Mouse (Mus musculus): ENCODE results near the gene Rbm12.

Gene Rbm12

DNA sequence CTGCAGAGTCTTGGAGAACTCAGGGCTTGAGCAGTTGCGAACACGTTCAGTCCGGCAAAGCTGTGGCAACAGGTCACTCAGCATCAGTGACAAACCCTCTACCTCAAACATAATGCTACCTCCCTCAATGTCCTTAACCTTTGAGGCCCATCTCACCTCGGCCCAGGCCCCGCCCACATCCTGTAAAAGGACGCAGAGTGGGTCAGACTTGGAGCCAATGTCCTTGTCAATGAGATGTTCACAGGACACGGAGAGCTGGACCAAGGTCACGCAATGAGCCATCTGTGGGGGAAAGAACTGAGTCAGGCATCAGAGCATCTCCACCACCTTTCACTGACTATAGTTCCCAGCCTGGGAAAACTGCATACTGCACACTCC is 32.6 kb downstream of the Rbm12 start:
- DNase-seq, result no peak

DNA sequence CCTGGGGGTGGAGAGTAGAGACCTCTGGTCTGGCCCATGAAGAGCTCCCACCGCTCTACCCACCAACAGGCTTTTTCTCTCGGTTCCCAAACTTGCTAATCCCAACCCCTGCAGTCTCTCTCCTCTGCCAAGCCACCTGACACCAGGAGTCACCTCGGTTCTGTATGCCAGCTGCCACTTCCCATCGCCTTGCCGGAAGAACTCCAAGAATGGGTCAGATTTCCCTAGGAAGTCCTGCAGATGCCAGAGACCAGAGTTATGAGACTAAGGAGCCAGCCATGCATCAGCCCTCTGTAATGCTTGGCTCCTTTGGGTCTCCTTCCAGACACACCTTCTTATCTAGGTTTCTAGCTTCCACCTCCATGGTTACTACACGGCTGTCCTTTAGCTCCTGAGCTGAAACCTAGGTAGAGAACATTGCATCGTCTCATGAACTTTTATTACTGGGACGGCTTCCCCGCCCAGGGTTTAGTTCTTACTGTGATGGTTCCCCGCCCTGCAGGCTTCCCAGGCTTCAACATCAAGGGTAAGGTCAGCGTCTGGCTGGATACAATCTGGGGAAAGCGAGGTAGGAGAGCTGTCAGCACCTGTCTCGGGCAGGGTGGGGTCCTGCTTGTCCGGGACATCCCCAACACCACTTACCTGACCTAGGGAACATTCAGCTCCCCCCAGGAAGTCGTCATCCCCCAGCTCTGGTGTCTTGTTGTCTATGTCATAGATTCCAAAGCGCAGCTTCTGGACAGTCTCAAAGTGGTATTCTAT is 33.2 kb downstream of the Rbm12 start:
- DNase-seq, result no peak

DNA sequence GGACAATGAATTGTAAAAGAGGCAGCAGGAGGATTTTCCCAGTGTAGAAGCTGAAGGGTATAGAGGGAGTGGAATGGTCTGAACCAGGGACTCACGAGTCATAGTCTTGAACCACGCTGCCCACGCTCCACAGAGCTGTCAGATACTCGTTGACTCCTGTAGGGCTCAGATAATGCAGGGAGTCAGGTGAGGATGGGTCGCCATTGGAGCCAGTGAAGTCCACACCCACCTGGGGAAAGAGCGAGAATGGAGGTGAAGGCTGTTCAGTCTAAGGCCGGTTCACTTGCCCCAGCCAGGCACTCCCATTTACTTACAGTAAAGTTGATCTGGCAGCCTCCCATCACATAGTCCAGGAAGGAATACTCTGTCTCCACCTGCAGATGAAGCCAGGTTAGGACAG is 34.3 kb downstream of the Rbm12 start:
- DNase-seq, result no peak

DNA sequence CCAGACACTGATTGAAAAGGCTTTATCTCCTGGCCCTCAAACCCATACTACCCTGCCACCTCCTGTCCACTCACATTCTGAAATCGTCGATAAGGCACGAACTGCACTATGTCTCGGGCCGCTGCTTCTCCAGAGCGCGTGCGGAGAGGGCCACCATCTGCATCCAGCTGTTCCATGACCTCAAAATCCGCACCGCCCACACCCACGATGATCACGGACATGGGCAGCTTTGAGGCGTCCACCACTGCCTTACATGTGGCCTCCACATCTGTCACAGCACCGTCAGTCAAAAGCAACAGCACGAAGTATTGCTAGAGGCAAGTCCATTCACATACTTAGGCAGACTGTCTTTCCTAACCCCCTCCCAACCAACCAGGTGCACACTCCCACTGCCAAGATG is 38.1 kb downstream of the Rbm12 start:
- DNase-seq, result peak in 1 of 2 experiments; percentile 24

DNA sequence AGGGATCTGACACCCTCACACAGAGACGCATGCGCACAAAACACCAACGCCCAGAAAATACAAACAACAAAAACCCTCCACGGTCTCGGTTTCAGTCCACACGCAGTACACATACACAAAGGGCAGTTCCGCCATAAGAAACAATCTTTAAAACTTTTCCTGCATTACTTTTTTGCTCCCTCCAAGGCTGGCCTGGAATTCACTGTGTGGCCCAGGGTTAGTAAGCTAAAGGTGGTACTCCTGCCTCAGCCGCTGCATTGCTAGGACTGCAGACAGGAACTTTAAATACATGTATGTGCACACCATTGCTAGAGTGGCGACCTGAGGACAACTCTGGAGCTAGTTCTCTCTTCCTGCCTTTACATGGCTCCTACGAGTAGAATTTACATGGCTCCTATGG is 40.5 kb downstream of the Rbm12 start:
- DNase-seq, result no peak

DNA sequence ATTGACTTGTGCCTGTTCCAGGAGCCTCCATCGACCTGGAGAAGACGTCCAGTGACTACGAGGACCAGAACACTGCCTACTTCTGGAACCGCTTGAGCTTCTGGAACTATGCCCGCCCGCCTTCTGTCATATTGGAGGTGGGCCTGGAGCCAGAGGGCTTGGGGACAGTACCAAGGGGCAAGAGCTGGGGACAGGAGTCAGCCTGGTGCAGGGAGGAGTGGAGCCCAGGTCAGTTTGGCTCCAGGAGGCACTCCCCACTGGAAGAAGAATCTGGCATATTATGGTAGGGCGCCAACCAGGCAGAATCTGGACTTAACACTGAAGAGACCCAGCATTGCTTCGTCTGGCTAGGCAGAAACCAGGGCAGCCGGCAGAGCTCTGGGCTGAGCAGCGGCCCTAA is 43.9 kb downstream of the Rbm12 start:
- no peak for DNase-seq

DNA sequence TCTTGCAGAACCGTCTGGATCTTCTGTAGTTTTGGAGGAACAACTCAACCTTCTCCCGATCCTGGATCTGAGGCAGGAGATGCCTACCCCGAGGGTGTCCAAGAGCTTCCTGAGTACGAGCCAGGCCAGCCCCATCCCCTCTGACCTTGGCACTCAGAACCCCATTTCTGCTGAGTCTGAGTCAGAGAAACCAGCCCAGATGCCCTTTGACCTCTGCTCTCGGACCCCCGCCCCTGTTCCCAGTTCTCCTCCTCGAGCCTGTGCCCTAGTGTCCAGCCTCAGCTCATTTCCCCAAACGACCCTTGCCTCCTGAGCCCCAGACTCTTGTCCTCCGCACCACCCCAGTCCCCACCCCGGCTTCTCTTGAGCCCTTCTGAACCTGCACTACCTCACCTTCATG is 45.7 kb downstream of the Rbm12 start:
- no peak for DNase-seq

DNA sequence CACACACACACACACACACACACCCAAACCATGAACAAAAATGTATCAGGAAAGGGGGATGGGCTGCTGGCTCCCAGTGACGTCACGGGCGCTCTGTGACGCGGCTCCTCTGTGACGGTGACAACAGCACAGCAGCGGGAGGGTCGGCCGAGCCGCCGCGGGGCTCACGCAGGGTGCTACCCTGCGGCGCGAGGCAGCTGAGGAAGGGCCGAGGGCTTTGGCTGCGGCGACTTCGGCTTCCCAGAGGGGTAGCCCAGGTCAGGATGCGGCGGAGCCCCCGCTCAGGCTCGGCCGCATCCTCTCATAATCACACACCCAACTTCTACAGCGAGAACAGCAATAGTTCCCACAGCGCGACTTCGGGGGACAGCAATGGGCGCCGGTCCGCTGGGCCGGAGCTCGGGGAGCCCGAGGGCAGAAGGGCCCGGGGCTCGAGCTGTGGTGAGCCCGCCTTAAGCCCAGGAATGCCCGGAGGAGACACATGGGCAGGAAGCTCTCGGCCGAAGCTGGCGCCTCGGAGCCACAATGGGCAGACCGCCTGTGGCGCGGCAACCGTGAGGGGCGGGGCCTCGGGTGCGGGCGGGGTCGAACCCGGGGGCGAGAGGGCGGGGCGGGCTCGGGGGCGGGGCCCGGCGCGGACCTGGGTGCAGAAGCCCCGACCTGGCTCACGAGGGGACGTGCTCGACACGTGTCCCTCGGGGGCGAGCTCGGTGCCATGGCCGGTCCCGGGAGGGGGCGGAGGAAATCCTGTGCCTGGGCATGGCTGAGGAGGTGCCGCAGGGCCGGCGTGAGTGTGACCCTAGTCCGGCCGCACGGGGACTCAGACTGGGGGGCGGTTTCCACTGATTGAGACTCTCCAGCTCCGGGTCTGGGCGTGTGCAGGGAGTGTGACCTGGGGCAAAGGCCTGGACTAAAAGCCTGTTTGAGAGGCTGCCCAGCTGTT is 46.4 kb downstream of the Rbm12 start, which contains the start of gene Spag4:
TSS of gene Spag4 (plus strand) at position 77 of the 943 bp plus-strand sequence.
- peak; percentile 67 to 74 for DNase-seq

DNA sequence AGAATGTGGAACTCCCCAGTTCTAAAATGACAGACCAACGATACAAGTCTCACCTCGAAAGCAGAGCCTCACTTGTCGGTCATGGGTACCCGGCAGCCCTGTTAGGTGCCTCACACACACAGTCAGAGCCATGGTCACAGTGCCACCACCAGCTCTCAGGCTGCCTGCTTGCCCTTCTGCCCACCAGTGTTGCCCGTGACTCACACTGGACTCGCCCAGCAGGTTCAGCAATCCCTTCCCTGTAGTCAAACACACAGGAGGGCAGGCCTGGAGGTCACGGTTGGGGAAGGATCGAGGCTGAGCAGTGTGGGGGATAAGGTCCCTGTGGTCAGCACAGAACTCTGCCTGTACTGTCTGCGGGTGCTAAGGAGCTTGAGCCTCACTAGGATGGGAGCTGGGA is 59.0 kb downstream of the Rbm12 start, which contains the start of gene Fer1l4:
TSS of gene Fer1l4 (minus strand) at position 132 of the 400 bp plus-strand sequence.
- DNase-seq, result peak; percentile 36 to 51

DNA sequence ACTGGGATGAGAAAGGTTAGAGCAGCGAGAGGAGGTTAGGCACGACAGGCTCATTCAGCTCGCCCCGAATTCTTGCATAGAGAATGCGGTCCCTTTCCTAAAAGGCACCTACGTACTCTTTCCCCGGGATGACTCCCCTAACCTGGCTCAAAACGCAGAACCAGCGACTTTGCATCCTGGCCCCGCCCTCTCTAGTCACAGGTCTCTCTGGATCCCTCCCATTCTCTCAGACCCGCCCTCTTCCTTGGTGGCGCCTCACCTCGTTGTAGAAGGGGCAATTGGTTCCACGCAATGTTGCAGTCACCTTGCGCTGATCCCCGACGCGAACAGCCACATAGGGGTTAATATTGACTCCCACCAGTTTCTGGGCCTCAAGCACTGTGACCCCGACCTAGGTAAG is 63.8 kb downstream of the Rbm12 start:
- DNase-seq, result peak; percentile 36 to 44

DNA sequence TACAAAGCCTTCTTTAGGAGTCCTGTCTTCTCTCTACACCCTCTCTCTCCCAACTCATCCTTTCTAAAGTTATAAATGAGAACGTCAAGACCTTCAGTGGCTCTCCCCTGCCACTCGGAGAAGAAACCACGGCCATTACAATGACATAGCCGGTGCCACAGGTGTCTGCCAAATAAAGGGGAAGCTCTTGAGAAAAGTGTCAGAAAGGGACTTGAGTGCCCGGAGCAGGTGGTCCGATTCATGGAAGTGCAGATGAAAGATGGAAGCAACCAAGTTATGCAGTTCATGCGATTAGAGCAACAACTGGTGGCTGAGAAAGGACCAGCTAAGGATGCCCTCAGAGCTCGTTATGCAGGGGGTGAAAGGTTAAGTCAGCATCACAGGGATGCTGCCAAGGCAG is 68.9 kb downstream of the Rbm12 start:
- DNase-seq, result no peak
